Mouse (Mus musculus) natural killer cell, adult 2 months (primary cell): ENCODE measurements around the gene Boc.

ENCODE experiments used
- DNase-seq, 2 experiments: peaks; one replicate each; pipeline ENCODE4 v3.0.0; 2022; ENCODE audit warnings: low spot score in 2 of 2

The Boc gene

GRCm38 (mm10) chr16:44527218-44527905 lies 31.3 kb downstream of the Boc start:
- DNase-seq, result no peak

- no peak for DNase-seq
Measured at GRCm38 (mm10) chr16:44526689-44527088, 32.0 kb downstream of the Boc start.

GRCm38 (mm10) chr16:44526044-44526443 lies 32.7 kb downstream of the Boc start:
- DNase-seq, result no peak

- no peak for DNase-seq
Measured at GRCm38 (mm10) chr16:44523595-44523994, 35.1 kb downstream of the Boc start.

GRCm38 (mm10) chr16:44516498-44516897 lies 42.2 kb downstream of the Boc start:
- no peak for DNase-seq

- no peak for DNase-seq
Measured at GRCm38 (mm10) chr16:44510521-44511213, 48.0 kb downstream of the Boc start.

GRCm38 (mm10) chr16:44509458-44510344 lies 49.0 kb downstream of the Boc start:
- DNase-seq, result no peak

GRCm38 (mm10) chr16:44508772-44509171 lies 49.9 kb downstream of the Boc start:
- no peak for DNase-seq

- peak; percentile 27 to 58 for DNase-seq
Measured at GRCm38 (mm10) chr16:44508025-44508424, 50.7 kb downstream of the Boc start.

GRCm38 (mm10) chr16:44507027-44507929 lies 51.4 kb downstream of the Boc start:
- no peak for DNase-seq

GRCm38 (mm10) chr16:44505243-44505642 lies 53.5 kb downstream of the Boc start:
- DNase-seq, result no peak

GRCm38 (mm10) chr16:44502895-44503575 lies 55.7 kb downstream of the Boc start:
- DNase-seq, result no peak

GRCm38 (mm10) chr16:44502325-44502724 lies 56.4 kb downstream of the Boc start:
- DNase-seq, result no peak

GRCm38 (mm10) chr16:44501783-44502182 lies 56.9 kb downstream of the Boc start:
- DNase-seq, result no peak

- no peak for DNase-seq
Measured at GRCm38 (mm10) chr16:44498447-44498846, 60.2 kb downstream of the Boc start.

- no peak for DNase-seq
Measured at GRCm38 (mm10) chr16:44496971-44497464, 61.7 kb downstream of the Boc start.

- no peak for DNase-seq
Measured at GRCm38 (mm10) chr16:44494441-44495108, 64.1 kb downstream of the Boc start.

GRCm38 (mm10) chr16:44493868-44494267 lies 64.8 kb downstream of the Boc start:
- no peak for DNase-seq

- DNase-seq, result no peak
Measured at GRCm38 (mm10) chr16:44492706-44493105, 66.0 kb downstream of the Boc start.

- no peak for DNase-seq
Measured at GRCm38 (mm10) chr16:44492151-44492550, 66.5 kb downstream of the Boc start.
